Mouse (Mus musculus) gastrocnemius, postnatal 36 days (tissue): ENCODE measurements around the gene Gm48551. TPM values are rescaled to one million over a fixed set of nuclear protein-coding genes. Genes with fewer than 3 reads are reported as not detected.

Experiments used
- DNase-seq, 2 experiments: peaks; one replicate each; pipeline ENCODE4 v3.0.0; 2022
- intact Hi-C: fragments of 180-260 bp; cut with DNase I; formaldehyde crosslinking; loops from one replicate; pipeline ENCODE4 v1.15.1; 2025
- total RNA-seq, 2 experiments: library from RNA; stranded (reverse); gene quantifications; 2 replicates each; pipeline ENCODE4 v1.2.3; 2021

Gm48551 gene
- total RNA-seq, 2 experiments from 2014 or later, result 0.89 to 1.2 TPM

GRCm38 (mm10) chr10:81356352-81356990, 27.8 kb upstream of the Gm48551 start:
- no peak for DNase-seq
- intact Hi-C loops, result no loop called here

GRCm38 (mm10) chr10:81356991-81357844, 27.0 kb upstream of the Gm48551 start, which contains the start of gene Mfsd12:
Gene Mfsd12 (plus strand): TSS chr10:81357491.
- peak; percentile 85 to 90 for DNase-seq
- intact Hi-C loops, result no loop called here

GRCm38 (mm10) chr10:81358209-81358608, 26.1 kb upstream of the Gm48551 start:
- intact Hi-C loops, result no loop called here
- DNase-seq, result no peak

GRCm38 (mm10) chr10:81358841-81359240, 25.4 kb upstream of the Gm48551 start:
- no peak for DNase-seq
- intact Hi-C loops, result no loop called here

- intact Hi-C loops, result no loop called here
- no peak for DNase-seq
Observed at GRCm38 (mm10) chr10:81360721-81361120, 23.5 kb upstream of the Gm48551 start.

- no peak for DNase-seq
- intact Hi-C loops, result no loop called here
Observed at GRCm38 (mm10) chr10:81362336-81362949, 21.8 kb upstream of the Gm48551 start.

- no peak for DNase-seq
- intact Hi-C loops, result no loop called here
Observed at GRCm38 (mm10) chr10:81363436-81364346, 20.6 kb upstream of the Gm48551 start.

GRCm38 (mm10) chr10:81364666-81365065, 19.6 kb upstream of the Gm48551 start:
- intact Hi-C loops, result no loop called here
- peak in 1 of 2 experiments; percentile 32 for DNase-seq

- intact Hi-C loops, result no loop called here
- no peak for DNase-seq
Observed at GRCm38 (mm10) chr10:81365073-81365472, 19.2 kb upstream of the Gm48551 start.

GRCm38 (mm10) chr10:81365672-81366476, 18.4 kb upstream of the Gm48551 start, which contains the start of gene 4930404N11Rik:
Gene 4930404N11Rik (minus strand): TSS chr10:81365816.
- no peak for DNase-seq
- intact Hi-C loops, result no loop called here

GRCm38 (mm10) chr10:81366477-81367206, 17.6 kb upstream of the Gm48551 start:
- intact Hi-C loops, result no loop called here
- no peak for DNase-seq

GRCm38 (mm10) chr10:81367207-81367495, 17.1 kb upstream of the Gm48551 start:
- no peak for DNase-seq
- intact Hi-C loops, result no loop called here

GRCm38 (mm10) chr10:81375322-81375721, 8.9 kb upstream of the Gm48551 start:
- intact Hi-C loops, result no loop called here

GRCm38 (mm10) chr10:81376561-81377361, 7.5 kb upstream of the Gm48551 start:
- DNase-seq, result no peak
- intact Hi-C loops, result no loop called here

More at GRCm38 (mm10) chr10:81375322-81375721, 8.9 kb upstream of the Gm48551 start:
- DNase-seq, result no peak

GRCm38 (mm10) chr10:81377362-81377664, 7.0 kb upstream of the Gm48551 start:
- intact Hi-C loops, result no loop called here
- DNase-seq, result no peak

GRCm38 (mm10) chr10:81377793-81378552, 6.3 kb upstream of the Gm48551 start, which contains the start of gene Fzr1:
Gene Fzr1 (minus strand): TSS chr10:81378516.
- intact Hi-C loops, result no loop called here
- DNase-seq, result no peak

GRCm38 (mm10) chr10:81378553-81379182, 5.6 kb upstream of the Gm48551 start:
- peak; percentile 100 for DNase-seq
- intact Hi-C loops, result no loop called here
